Mouse (Mus musculus): ENCODE measurements around the gene Cd93.

- TF ChIP-seq ZNF384 (IDR thresholded peaks at IDR 0.05; ENCODE audit: low read depth, low read length): no peak
- no peak for TF ChIP-seq BHLHE40 (IDR thresholded peaks at IDR 0.05; ENCODE audit: borderline replicate concordance, low read depth, low read length)
- TF ChIP-seq NELFE (IDR thresholded peaks at IDR 0.05; ENCODE audit: low read depth, low read length): no peak
- no peak for TF ChIP-seq POLR2A (IDR thresholded peaks at IDR 0.05; ENCODE audit: control insufficient read depth in 1 of 2, insufficient read depth in 1 of 2, low read depth in 1 of 2, low read length in 2 of 2, poor library complexity in 1 of 2)
These were observed 21.7 kb downstream of the Cd93 start for GRCm38 (mm10) chr2:148421706-148422105.
